Mouse (Mus musculus) heart, adult 2 months (tissue): ENCODE data around the gene Adcy2.

ENCODE experiments used
- CTCF ChIP-seq: fragments of 200-600 bp; IDR thresholded peaks from 2 replicates; pipeline ENCODE4 v1.8.1; 2022; ENCODE audit warnings: antibody characterized with exemption, mild to moderate bottlenecking, moderate library complexity
- EP300 ChIP-seq: fragments of 200-500 bp; IDR thresholded peaks from 2 replicates; pipeline ENCODE4 v1.6.1; 2011; ENCODE audit warnings: low read depth, low read length, control low read depth; ENCODE audit not compliant: insufficient read depth
- POLR2A ChIP-seq: fragments of 200-500 bp; IDR thresholded peaks from 2 replicates; pipeline ENCODE4 v1.6.1; 2011; ENCODE audit warnings: mild to moderate bottlenecking, low read depth, low read length, control low read depth; ENCODE audit not compliant: insufficient read depth

- no peak for TF ChIP-seq CTCF
- TF ChIP-seq EP300 = no peak
- no peak for TF ChIP-seq POLR2A
These were observed 37.8 kb upstream of the Adcy2 start for GRCm38 (mm10) chr13:69036991-69037597.
